In the genomic region with DNA sequence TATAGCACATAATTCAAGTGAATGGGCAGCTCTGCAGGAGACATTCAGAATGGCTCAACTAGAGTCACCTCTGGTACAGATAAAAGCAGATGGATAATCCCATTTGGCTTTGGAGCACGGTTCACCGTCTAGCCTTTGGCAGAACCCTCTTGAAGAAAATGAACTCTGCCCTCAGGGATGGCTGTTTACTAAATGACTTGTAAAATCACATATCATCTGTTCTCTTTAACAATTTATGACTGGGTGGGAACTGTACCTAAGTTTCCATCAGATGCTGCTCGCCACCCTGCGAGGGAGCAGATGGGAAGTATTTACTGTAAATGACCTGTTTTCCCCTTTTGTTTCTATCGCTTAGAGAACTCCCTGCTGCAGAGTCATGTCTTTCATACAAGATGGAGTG, we compare ENCODE assay signal across 27 mouse cellular contexts. TPM values are rescaled to one million over a fixed set of nuclear protein-coding genes. Genes with fewer than 3 reads are reported as not detected.
DNase-seq lines count a peak whose midpoint lies in the region; ATAC-seq and TF ChIP-seq lines count a peak whose summit lies in the region.
"Had no signal": no experiment of that assay in that cellular context is flagged by ENCODE, and none has a peak within 500 bp of the region (broad histone marks: within the 10 kb centered on the region; RNA-seq: fewer than 3 reads in every experiment).

No protein-coding gene starts in this region.

- no peak overlapping the region for H3K4me2 ChIP-seq in embryonic facial prominence, embryonic 14.5 days (ENCODE audit: low read depth, low read length)
- no peak overlapping the region for H3K4me2 ChIP-seq in liver, embryonic 11.5 days
- no peak overlapping the region for H3K4me2 ChIP-seq in intestine, embryonic 16.5 days (ENCODE audit: low read depth, low read length)
- H3K4me2 ChIP-seq in forebrain, embryonic 11.5 days (ENCODE audit: low read depth, low read length, severe bottlenecking): no peak overlapping the region
- H3K4me2 ChIP-seq: embryonic facial prominence, embryonic 15.5 days; forebrain, embryonic 15.5 days; heart, embryonic 12.5 days; hindbrain, embryonic 14.5 days had no signal

- no peaks in the 10 kb centered on the region for H3K36me3 ChIP-seq in embryonic facial prominence, embryonic 14.5 days (ENCODE audit: control insufficient read depth, insufficient read depth, low read length)
- no peaks in the 10 kb centered on the region for H3K36me3 ChIP-seq in embryonic facial prominence, embryonic 10.5 days (replicated peaks)
- no peaks in the 10 kb centered on the region for H3K36me3 ChIP-seq in liver, adult 2 months (ENCODE audit: control insufficient read depth, insufficient read depth, low read length)
- no peaks in the 10 kb centered on the region for H3K36me3 ChIP-seq in liver, embryonic 11.5 days (ENCODE audit: control insufficient read depth, insufficient read depth, low read length)
- H3K36me3 ChIP-seq in intestine, embryonic 16.5 days (ENCODE audit: control insufficient read depth, insufficient read depth, low read length): no peaks in the 10 kb centered on the region
- no peaks in the 10 kb centered on the region for H3K36me3 ChIP-seq in forebrain, embryonic 11.5 days (ENCODE audit: control insufficient read depth, insufficient read depth, low read length)
- H3K36me3 ChIP-seq: embryonic facial prominence, embryonic 15.5 days; forebrain, embryonic 10.5 days; forebrain, embryonic 15.5 days; heart, embryonic 12.5 days; hindbrain, embryonic 10.5 days had no signal

- no peaks in the 10 kb centered on the region for H3K27me3 ChIP-seq in embryonic facial prominence, embryonic 14.5 days (replicated peaks; ENCODE audit: control insufficient read depth, insufficient read depth, low read length)
- no peaks in the 10 kb centered on the region for H3K27me3 ChIP-seq in embryonic facial prominence, embryonic 10.5 days (replicated peaks; ENCODE audit: low read depth, poor library complexity, severe bottlenecking)
- H3K27me3 ChIP-seq in liver, adult 2 months (ENCODE audit: control insufficient read depth, insufficient read depth, low read length): no peaks in the 10 kb centered on the region
- no peaks in the 10 kb centered on the region for H3K27me3 ChIP-seq in liver, embryonic 11.5 days (replicated peaks; ENCODE audit: control insufficient read depth, insufficient read depth, low read length)
- H3K27me3 ChIP-seq in intestine, embryonic 16.5 days (replicated peaks; ENCODE audit: control insufficient read depth, insufficient read depth, low read length): no peaks in the 10 kb centered on the region
- no peaks in the 10 kb centered on the region for H3K27me3 ChIP-seq in forebrain, embryonic 11.5 days (ENCODE audit: control insufficient read depth, insufficient read depth, low read length)
- H3K27me3 ChIP-seq: embryonic facial prominence, embryonic 15.5 days; forebrain, embryonic 15.5 days; heart, embryonic 12.5 days had no signal

- no peak overlapping the region for H3K27ac ChIP-seq in embryonic facial prominence, embryonic 14.5 days (replicated peaks; ENCODE audit: low read depth, low read length)
- H3K27ac ChIP-seq in embryonic facial prominence, embryonic 10.5 days (replicated peaks): no peak overlapping the region
- H3K27ac ChIP-seq in liver, adult 2 months (replicated peaks; ENCODE audit: insufficient read depth, low read depth, low read length): no peak overlapping the region
- H3K27ac ChIP-seq in liver, embryonic 11.5 days (ENCODE audit: low read depth, low read length): no peak overlapping the region
- no peak overlapping the region for H3K27ac ChIP-seq in intestine, embryonic 16.5 days (ENCODE audit: low read length)
- H3K27ac ChIP-seq in forebrain, embryonic 11.5 days (ENCODE audit: low read depth, low read length): no peak overlapping the region
- H3K27ac ChIP-seq: embryonic facial prominence, embryonic 15.5 days; forebrain, embryonic 10.5 days; forebrain, embryonic 15.5 days; heart, adult 2 months; hindbrain, embryonic 10.5 days; hindbrain, embryonic 14.5 days had no signal

- no peaks in the 10 kb centered on the region for H3K79me2 ChIP-seq in liver, adult 2 months (ENCODE audit: control insufficient read depth, insufficient read depth, low read length)

- TF ChIP-seq CTCF in liver, adult 2 months (IDR thresholded peaks at IDR 0.05; ENCODE audit: low read depth, low read length): no peak

- no peak overlapping the region for H3K4me3 ChIP-seq in embryonic facial prominence, embryonic 14.5 days (ENCODE audit: low read depth, low read length)
- no peak overlapping the region for H3K4me3 ChIP-seq in embryonic facial prominence, embryonic 10.5 days
- H3K4me3 ChIP-seq in liver, adult 2 months (ENCODE audit: insufficient read depth, low read depth, low read length): no peak overlapping the region
- no peak overlapping the region for H3K4me3 ChIP-seq in liver, embryonic 11.5 days (ENCODE audit: low read depth, low read length)
- H3K4me3 ChIP-seq in intestine, embryonic 16.5 days (ENCODE audit: low read length): no peak overlapping the region
- H3K4me3 ChIP-seq in forebrain, embryonic 11.5 days (ENCODE audit: low read depth, low read length): no peak overlapping the region
- H3K4me3 ChIP-seq: embryonic facial prominence, embryonic 15.5 days; erythroblast, embryonic 14.5 days; forebrain, embryonic 10.5 days; forebrain, embryonic 15.5 days; heart, adult 2 months; heart, embryonic 12.5 days; hindbrain, embryonic 10.5 days had no signal

- 66% methylated on average over 5 of the region's 5 CpGs for WGBS in embryonic facial prominence, embryonic 14.5 days
- WGBS in embryonic facial prominence, embryonic 10.5 days: 79% methylated on average over 5 of the region's 5 CpGs
- WGBS in liver, adult 2 months: 61% methylated on average over 5 of the region's 5 CpGs
- 71% methylated on average over 5 of the region's 5 CpGs for WGBS in liver, embryonic 11.5 days
- 46% methylated on average over 5 of the region's 5 CpGs for WGBS in intestine, embryonic 16.5 days
- 60% methylated on average over 5 of the region's 5 CpGs for WGBS in forebrain, embryonic 11.5 days

- no peaks in the 10 kb centered on the region for H3K9me3 ChIP-seq in embryonic facial prominence, embryonic 14.5 days (ENCODE audit: control insufficient read depth, low read length)
- no peaks in the 10 kb centered on the region for H3K9me3 ChIP-seq in embryonic facial prominence, embryonic 10.5 days
- no peaks in the 10 kb centered on the region for H3K9me3 ChIP-seq in liver, embryonic 11.5 days (ENCODE audit: control insufficient read depth, low read length)
- H3K9me3 ChIP-seq in intestine, embryonic 16.5 days (ENCODE audit: control insufficient read depth, low read length): no peaks in the 10 kb centered on the region
- H3K9me3 ChIP-seq in forebrain, embryonic 11.5 days (ENCODE audit: control insufficient read depth, low read length): no peaks in the 10 kb centered on the region
- H3K9me3 ChIP-seq: embryonic facial prominence, embryonic 15.5 days; forebrain, embryonic 10.5 days; forebrain, embryonic 15.5 days; heart, embryonic 12.5 days; hindbrain, embryonic 10.5 days had no signal

- DNase-seq in embryonic facial prominence, embryonic 14.5 days (ENCODE audit: low spot score): peak; percentile 4
- DNase-seq in embryonic facial prominence, embryonic 10.5 days (ENCODE audit: low spot score): no peak
- peak; percentile 45 for DNase-seq in liver, adult 2 months (ENCODE audit: extremely low read depth, low read depth, low spot score)
- no peak for DNase-seq in liver, embryonic 11.5 days (ENCODE audit: low spot score)
- peak; percentile 58 for DNase-seq in retina, postnatal 1 day
- no peak for DNase-seq in adrenal gland, adult 18-20 months (ENCODE audit: low spot score in 2 of 2)
- no peak for DNase-seq in forebrain, embryonic 11.5 days (ENCODE audit: low spot score)
- DNase-seq: adrenal gland, adult 8-10 months; adrenal gland, postnatal 36 days; cerebellum, adult 11 months; cerebellum, adult 8-10 months; cerebellum, postnatal 36 days; gastrocnemius, postnatal 10 days; heart, adult 2 months had no signal

- H3K9ac ChIP-seq in embryonic facial prominence, embryonic 14.5 days (ENCODE audit: low read depth, low read length): no peak overlapping the region
- no peak overlapping the region for H3K9ac ChIP-seq in liver, adult 2 months (ENCODE audit: low read depth, low read length)
- H3K9ac ChIP-seq in liver, embryonic 11.5 days (ENCODE audit: low read depth, low read length): no peak overlapping the region
- H3K9ac ChIP-seq in intestine, embryonic 16.5 days (ENCODE audit: low read depth, low read length): no peak overlapping the region
- H3K9ac ChIP-seq in forebrain, embryonic 11.5 days (ENCODE audit: low read length): no peak overlapping the region
- H3K9ac ChIP-seq: embryonic facial prominence, embryonic 15.5 days; forebrain, embryonic 15.5 days; heart, embryonic 12.5 days; hindbrain, embryonic 14.5 days had no signal

- no peak for TF ChIP-seq POLR2A in liver, adult 2 months (IDR thresholded peaks at IDR 0.05; ENCODE audit: extremely low read depth, insufficient read depth, low read length)

- ATAC-seq in embryonic facial prominence, embryonic 14.5 days (ENCODE audit: low read depth): no peak
- ATAC-seq in liver, embryonic 11.5 days (replicated peaks; ENCODE audit: low FRiP score): no peak
- ATAC-seq in intestine, embryonic 16.5 days: peak; percentile 64; the same call in 1 of the 2 replicates
- ATAC-seq in forebrain, embryonic 11.5 days (replicated peaks; ENCODE audit: low FRiP score): no peak
- ATAC-seq: activated CD4-positive, CD25-positive, alpha-beta regulatory T cell, adult 4 months; forebrain, embryonic 15.5 days; Patski had no signal

- no peaks in the 10 kb centered on the region for H3K4me1 ChIP-seq in embryonic facial prominence, embryonic 14.5 days (ENCODE audit: control insufficient read depth, insufficient read depth, low read length)
- no peaks in the 10 kb centered on the region for H3K4me1 ChIP-seq in embryonic facial prominence, embryonic 10.5 days
- no peaks in the 10 kb centered on the region for H3K4me1 ChIP-seq in liver, adult 2 months (ENCODE audit: control insufficient read depth, insufficient read depth, low read length)
- no peaks in the 10 kb centered on the region for H3K4me1 ChIP-seq in liver, embryonic 11.5 days (replicated peaks; ENCODE audit: control insufficient read depth, insufficient read depth, low read length)
- H3K4me1 ChIP-seq in intestine, embryonic 16.5 days (ENCODE audit: control insufficient read depth, insufficient read depth, low read length): peaks cover 3% of the 10 kb centered on the region; the same call in 1 of the 2 replicates
- H3K4me1 ChIP-seq in forebrain, embryonic 11.5 days (replicated peaks; ENCODE audit: control insufficient read depth, insufficient read depth, low read length): no peaks in the 10 kb centered on the region
- H3K4me1 ChIP-seq: embryonic facial prominence, embryonic 15.5 days; forebrain, embryonic 15.5 days; heart, embryonic 12.5 days; hindbrain, embryonic 10.5 days had no signal

RNA-seq across cellular contexts. Expression of gene Hepacam2, which starts 18.2 kb away (rescaled TPM):
- 0.35 and 0.86 TPM in 2 replicates for polyA plus RNA-seq in embryonic facial prominence, embryonic 14.5 days (2014; fragmentation: Nextera tagmentation; extraction: Ambion mirVana)
- 0.36 and 0.72 TPM in 2 replicates for polyA plus RNA-seq in embryonic facial prominence, embryonic 10.5 days (2016; fragmentation: Nextera tagmentation; extraction: Ambion mirVana)
- 0.55 and 0.60 TPM in 2 replicates for total RNA-seq in liver, adult 2 months (2014; rRNA removed)
- polyA plus RNA-seq in liver, adult 2 months (2012; rRNA removed): 0.07 and 0.17 TPM in 2 replicates
- polyA plus RNA-seq in liver, embryonic 11.5 days (2014; fragmentation: Nextera tagmentation; extraction: Ambion mirVana): 0.07 and 0.22 TPM in 2 replicates
- 22.2 and 25.4 TPM in 2 replicates for polyA plus RNA-seq in intestine, embryonic 16.5 days (2015; fragmentation: Nextera tagmentation; extraction: Ambion mirVana)
- total RNA-seq in adrenal gland, adult 18-20 months (2021): 1 to 10 TPM in 1 of 2 experiments, under 1 TPM in 1; 0.20 to 1.2 TPM
- polyA plus RNA-seq in forebrain, embryonic 11.5 days (2014; fragmentation: Nextera tagmentation; extraction: Ambion mirVana): 1.2 and 1.3 TPM in 2 replicates
- total RNA-seq: gastrocnemius, postnatal 10 days; gastrocnemius, postnatal 4 days; MEL had no signal
- polyA plus RNA-seq: C2C12; erythroblast, embryonic 14.5 days; heart, embryonic 12.5 days had no signal

RNA-seq across cellular contexts. Expression of gene Vps50, which starts 18.3 kb away (rescaled TPM):
- 24.8 and 28.2 TPM in 2 replicates for polyA plus RNA-seq in embryonic facial prominence, embryonic 14.5 days (2014; fragmentation: Nextera tagmentation; extraction: Ambion mirVana)
- 33.7 and 35.6 TPM in 2 replicates for polyA plus RNA-seq in embryonic facial prominence, embryonic 10.5 days (2016; fragmentation: Nextera tagmentation; extraction: Ambion mirVana)
- total RNA-seq in liver, adult 2 months (2014; rRNA removed): 10.4 and 11.8 TPM in 2 replicates
- 0.97 and 1.3 TPM in 2 replicates for polyA plus RNA-seq in liver, adult 2 months (2012; rRNA removed)
- polyA plus RNA-seq in liver, embryonic 11.5 days (2014; fragmentation: Nextera tagmentation; extraction: Ambion mirVana): 27.0 and 29.8 TPM in 2 replicates
- polyA plus RNA-seq in intestine, embryonic 16.5 days (2015; fragmentation: Nextera tagmentation; extraction: Ambion mirVana): 28.2 and 31.4 TPM in 2 replicates
- 10 to 100 TPM; 18.2 to 18.3 TPM for total RNA-seq in adrenal gland, adult 18-20 months (2021)
- 37.5 and 50.2 TPM in 2 replicates for polyA plus RNA-seq in forebrain, embryonic 11.5 days (2014; fragmentation: Nextera tagmentation; extraction: Ambion mirVana)

Comparison
In these comparisons a context has a peak if more than half of its experiments do, and no peak if none do; other contexts are left out.
1. DNase-seq: peak in embryonic facial prominence, embryonic 14.5 days (single experiment), liver, adult 2 months (single experiment) and retina, postnatal 1 day (single experiment); none in embryonic facial prominence, embryonic 10.5 days (single experiment), liver, embryonic 11.5 days (single experiment), adrenal gland, adult 18-20 months (0 of 2) and forebrain, embryonic 11.5 days (single experiment).
2. RNA of gene Vps50, which starts 18.3 kb away (polyA plus RNA-seq): 37.5 to 50.2 TPM in forebrain, embryonic 11.5 days, 33.7 to 35.6 TPM in embryonic facial prominence, embryonic 10.5 days, 28.2 to 31.4 TPM in intestine, embryonic 16.5 days, 27.0 to 29.8 TPM in liver, embryonic 11.5 days and 24.8 to 28.2 TPM in embryonic facial prominence, embryonic 14.5 days; 0.97 to 1.3 TPM in liver, adult 2 months; every median in the first group is over 10 times any median in the second.
3. RNA of gene Hepacam2, which starts 18.2 kb away (polyA plus RNA-seq): 22.2 to 25.4 TPM in intestine, embryonic 16.5 days; 1.2 to 1.3 TPM in forebrain, embryonic 11.5 days, 0.35 to 0.86 TPM in embryonic facial prominence, embryonic 14.5 days, 0.36 to 0.72 TPM in embryonic facial prominence, embryonic 10.5 days, 0.07 to 0.17 TPM in liver, adult 2 months and 0.07 to 0.22 TPM in liver, embryonic 11.5 days; every median in the first group is over 10 times any median in the second.